Mouse (Mus musculus) ES-E14 (cell line): ENCODE measurements around the gene Smim24.

Experiments
- CHD2 ChIP-seq: IDR thresholded peaks from 2 replicates; pipeline ENCODE4 v1.6.1; 2014; ENCODE audit warnings: mild to moderate bottlenecking, low read depth, low read length, inconsistent platforms
- HCFC1 ChIP-seq: IDR thresholded peaks from 2 replicates; pipeline ENCODE4 v1.6.1; 2012; ENCODE audit warnings: low read length, inconsistent platforms, borderline replicate concordance; ENCODE audit not compliant: insufficient read depth
- MAFK ChIP-seq: IDR thresholded peaks from 2 replicates; pipeline ENCODE4 v1.6.1; 2014; ENCODE audit warnings: mild to moderate bottlenecking, low read depth, low read length, inconsistent platforms; ENCODE audit not compliant: insufficient read depth

DNA sequence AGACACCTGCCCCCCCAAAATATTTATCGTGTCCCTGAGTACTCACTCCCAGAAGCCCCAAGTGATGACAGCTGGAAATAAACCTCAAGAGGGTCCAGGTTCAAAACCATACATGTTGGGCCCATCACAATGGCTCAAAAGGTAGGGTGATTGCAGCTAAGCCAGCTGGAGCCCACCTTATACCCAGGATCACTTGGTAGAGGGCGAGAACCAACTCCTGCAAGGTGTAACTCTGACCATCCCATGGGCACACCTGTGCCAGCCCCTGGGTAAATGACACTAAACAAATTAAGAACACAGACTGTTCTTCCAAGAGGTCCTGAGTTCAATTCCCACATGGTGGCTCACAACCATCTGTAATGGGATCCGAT lies 13.7 kb upstream of the Smim24 start:
- TF ChIP-seq MAFK (no peak), CHD2 (no peak), HCFC1 (no peak)
